Mouse (Mus musculus): ENCODE measurements around the gene Fam81b. TPM values are rescaled to one million over a fixed set of nuclear protein-coding genes. Genes with fewer than 3 reads are reported as not detected.

Fam81b gene
- polyA plus RNA-seq (2012; rRNA removed) = not detected in 2 replicates

DNA sequence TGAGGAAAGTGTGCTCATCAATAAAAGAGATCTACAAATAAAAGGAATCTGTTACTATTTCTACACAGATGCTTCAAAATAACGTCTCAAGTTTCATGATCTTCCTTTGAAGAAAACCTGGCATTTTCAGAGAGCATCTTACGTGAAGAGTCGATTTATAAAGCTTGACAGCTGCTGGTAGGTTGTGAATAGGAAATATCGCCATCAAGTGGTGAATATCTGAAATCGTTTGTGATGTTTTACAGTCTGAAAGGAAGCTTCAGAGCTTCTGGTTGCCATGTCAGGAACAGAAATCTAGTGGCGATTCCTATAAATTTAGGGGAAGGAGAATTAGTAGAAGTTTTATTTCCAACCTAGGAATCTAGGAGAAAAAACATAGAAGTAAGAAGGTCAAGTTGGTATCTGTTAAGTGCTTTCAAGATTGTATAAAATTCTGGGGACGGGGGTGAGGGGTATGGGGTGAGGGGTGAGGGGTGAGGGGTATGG is at the start of gene Fam81b:
TSS of gene Fam81b (minus strand) at position 436 of the 486 bp plus-strand sequence.

Other genes starting within 250 kb of the Fam81b start
- 0.08 and 0.12 TPM in 2 replicates for gene Gpr150, start 248.1 kb downstream of the Fam81b start, polyA plus RNA-seq (2012; rRNA removed)
- 0.80 and 1.3 TPM in 2 replicates for gene Arsk, start 206.4 kb downstream of the Fam81b start, polyA plus RNA-seq (2012; rRNA removed)
- gene Ttc37, start 206.3 kb downstream of the Fam81b start, polyA plus RNA-seq (2012; rRNA removed) = 4.0 and 4.2 TPM in 2 replicates
- 0.11 and 0.12 TPM in 2 replicates for gene Mctp1, start 79.5 kb upstream of the Fam81b start, polyA plus RNA-seq (2012; rRNA removed)

Data from stomach, adult 2 months (tissue).